Mouse (Mus musculus): ENCODE results near the gene H2-Ob.

GRCm38 (mm10) chr17:34300691-34301566, 62.2 kb downstream of the H2-Ob start:
- no peak for TF ChIP-seq POLR2A (IDR thresholded peaks at IDR 0.05; ENCODE audit: extremely low read depth, insufficient read depth, low read length)
- TF ChIP-seq CTCF (IDR thresholded peaks at IDR 0.05; ENCODE audit: extremely low read depth, insufficient read depth, low read length): no peak

All from cortical plate, adult 2 months (tissue).